Mouse (Mus musculus) midbrain, embryonic 16.5 days (tissue): ENCODE measurements around the gene Ruvbl2. TPM values are rescaled to one million over a fixed set of nuclear protein-coding genes. Genes with fewer than 3 reads are reported as not detected.

Source experiments
- ATAC-seq: fragments of 200-750 bp; cut with Nextera tagmentation; 2 replicates; pipeline ENCODE4 v1.8.0; 2017; ENCODE audit warnings: moderate TSS enrichment
- H3K27ac ChIP-seq: fragments of 300-500 bp; sonication (generic); 2 replicates; pipeline ENCODE4 v1.5.1; 2014; ENCODE audit warnings: mild to moderate bottlenecking, low read length, mixed read lengths
- H3K27me3 ChIP-seq: fragments of 300-500 bp; sonication (generic); 2 replicates; pipeline ENCODE4 v1.6.1; 2014; ENCODE audit warnings: low read depth, low read length, mixed read lengths; ENCODE audit not compliant: control insufficient read depth, insufficient read depth
- H3K36me3 ChIP-seq: fragments of 300-500 bp; sonication (generic); 2 replicates; pipeline ENCODE4 v1.6.1; 2014; ENCODE audit warnings: mild to moderate bottlenecking, low read length, moderate library complexity, mixed read lengths; ENCODE audit not compliant: control insufficient read depth, insufficient read depth
- H3K4me1 ChIP-seq: fragments of 300-500 bp; sonication (generic); 2 replicates; pipeline ENCODE4 v1.6.1; 2014; ENCODE audit warnings: mild to moderate bottlenecking, low read length, mixed read lengths; ENCODE audit not compliant: control insufficient read depth, insufficient read depth
- H3K4me2 ChIP-seq: fragments of 300-500 bp; sonication (generic); 2 replicates; pipeline ENCODE4 v1.6.1; 2014; ENCODE audit warnings: mild to moderate bottlenecking, low read length, mixed read lengths
- H3K4me3 ChIP-seq: fragments of 300-500 bp; sonication (generic); 2 replicates; pipeline ENCODE4 v1.5.1; 2014; ENCODE audit warnings: low read depth, mild to moderate bottlenecking, low read length, moderate library complexity, mixed read lengths
- H3K9ac ChIP-seq: fragments of 300-500 bp; sonication (generic); 2 replicates; pipeline ENCODE4 v1.6.1; 2014; ENCODE audit warnings: low read depth, low read length, mixed read lengths
- H3K9me3 ChIP-seq: fragments of 300-500 bp; sonication (generic); replicated peaks from 2 replicates; pipeline ENCODE4 v1.6.1; 2014; ENCODE audit warnings: mild to moderate bottlenecking, low read length, mixed read lengths; ENCODE audit not compliant: control insufficient read depth, poor library complexity, severe bottlenecking
- WGBS: fragments of 180-500 bp; shearing (Covaris S2); extraction: QIAGEN DNeasy Blood & Tissue Kit; methylation state at CpG from one replicate; pipeline ENCODE4 v1.1.7; 2014; 5-methylcytosine and 5-hydroxymethylcytosine counted together
- polyA plus RNA-seq: library from polyadenylated mRNA; unstranded; fragments of >200 nt; fragmentation: Nextera tagmentation; extraction: Ambion mirVana; gene quantifications from 2 replicates; pipeline ENCODE4 v1.2.1, GENCODE M21; 2015

Gene Ruvbl2
- polyA plus RNA-seq, 1 experiment from 2014 or later = 103 TPM

DNA sequence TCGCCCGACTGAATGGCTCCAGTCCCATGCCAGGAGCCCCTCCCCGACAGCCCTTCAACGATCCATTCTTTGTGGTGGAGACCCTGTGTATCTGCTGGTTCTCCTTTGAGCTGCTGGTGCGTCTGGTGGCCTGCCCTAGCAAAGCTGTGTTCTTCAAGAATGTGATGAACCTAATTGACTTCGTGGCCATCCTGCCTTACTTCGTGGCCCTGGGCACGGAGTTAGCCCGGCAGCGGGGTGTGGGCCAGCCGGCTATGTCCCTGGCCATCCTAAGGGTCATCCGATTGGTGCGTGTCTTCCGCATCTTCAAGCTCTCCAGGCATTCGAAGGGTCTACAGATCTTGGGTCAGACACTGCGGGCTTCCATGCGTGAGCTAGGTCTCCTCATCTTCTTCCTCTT, 28.9 kb downstream of the Ruvbl2 start:
- Histone ChIP-seq H3K9me3 (no peaks in the 10 kb centered on the region), H3K4me2 (no peak overlapping the region), H3K27me3 (peaks cover 84% of the 10 kb centered on the region), H3K36me3 (no peaks in the 10 kb centered on the region), H3K4me1 (peaks cover 9% of the 10 kb centered on the region), H3K9ac (no peak overlapping the region), H3K4me3 (no peak overlapping the region), H3K27ac (no peak overlapping the region)
- 88% methylated on average over 17 of the region's 17 CpGs for WGBS
- no peak for ATAC-seq

DNA sequence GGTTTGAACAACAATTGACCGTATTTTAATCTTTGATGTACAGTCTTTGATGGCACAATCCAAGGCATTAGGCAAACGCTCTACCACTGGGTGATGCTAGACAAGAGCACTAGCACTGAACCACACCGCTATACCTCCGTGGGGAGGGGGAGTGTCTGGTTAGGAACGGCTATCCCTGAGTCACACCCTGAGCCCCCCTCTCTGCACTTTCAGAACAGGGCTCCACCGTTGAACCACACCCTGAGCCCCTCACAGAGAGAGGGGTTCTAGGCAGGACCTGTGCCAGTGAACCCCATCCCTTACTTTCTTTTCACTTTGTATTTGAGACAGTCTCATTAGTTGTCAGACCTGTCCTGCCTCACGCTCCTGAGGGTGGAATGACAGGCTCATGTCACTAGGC, 29.5 kb downstream of the Ruvbl2 start:
- Histone ChIP-seq H3K27me3 (peaks cover 78% of the 10 kb centered on the region), H3K36me3 (no peaks in the 10 kb centered on the region), H3K4me2 (no peak overlapping the region), H3K4me1 (peaks cover 4% of the 10 kb centered on the region), H3K9ac (no peak overlapping the region), H3K27ac (no peak overlapping the region), H3K4me3 (no peak overlapping the region), H3K9me3 (no peaks in the 10 kb centered on the region)
- ATAC-seq = no peak
- 67% methylated on average over 7 of the region's 7 CpGs for WGBS

DNA sequence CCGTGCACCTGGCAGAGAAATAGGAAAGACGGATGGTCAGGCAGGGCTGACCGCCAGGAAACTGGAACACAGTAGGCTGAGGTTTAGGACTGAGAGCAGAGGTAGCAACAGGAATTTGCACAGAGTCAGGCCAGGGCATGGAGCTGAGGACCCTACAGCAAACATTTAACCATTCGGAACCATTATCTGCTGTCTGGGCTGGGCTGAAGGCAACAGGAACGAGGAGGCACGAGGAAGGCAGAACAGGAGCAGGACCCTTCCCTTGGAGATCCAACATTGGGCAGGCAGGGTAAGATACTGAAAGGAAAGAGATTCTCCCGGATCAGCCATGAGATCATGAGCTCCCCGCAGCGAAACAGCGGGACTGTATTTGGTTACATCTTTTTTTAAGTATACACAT, 30.1 kb downstream of the Ruvbl2 start:
- H3K27me3 ChIP-seq = peaks cover 74% of the 10 kb centered on the region
- ATAC-seq = no peak
- H3K9ac ChIP-seq = no peak overlapping the region
- H3K27ac ChIP-seq = no peak overlapping the region
- WGBS = 85% methylated on average over 10 of the region's 10 CpGs
- no peaks in the 10 kb centered on the region for H3K36me3 ChIP-seq
- no peak overlapping the region for H3K4me2 ChIP-seq
- no peak overlapping the region for H3K4me3 ChIP-seq
- no peaks in the 10 kb centered on the region for H3K9me3 ChIP-seq
- peaks cover 2% of the 10 kb centered on the region; the same call in 1 of the 2 replicates for H3K4me1 ChIP-seq

DNA sequence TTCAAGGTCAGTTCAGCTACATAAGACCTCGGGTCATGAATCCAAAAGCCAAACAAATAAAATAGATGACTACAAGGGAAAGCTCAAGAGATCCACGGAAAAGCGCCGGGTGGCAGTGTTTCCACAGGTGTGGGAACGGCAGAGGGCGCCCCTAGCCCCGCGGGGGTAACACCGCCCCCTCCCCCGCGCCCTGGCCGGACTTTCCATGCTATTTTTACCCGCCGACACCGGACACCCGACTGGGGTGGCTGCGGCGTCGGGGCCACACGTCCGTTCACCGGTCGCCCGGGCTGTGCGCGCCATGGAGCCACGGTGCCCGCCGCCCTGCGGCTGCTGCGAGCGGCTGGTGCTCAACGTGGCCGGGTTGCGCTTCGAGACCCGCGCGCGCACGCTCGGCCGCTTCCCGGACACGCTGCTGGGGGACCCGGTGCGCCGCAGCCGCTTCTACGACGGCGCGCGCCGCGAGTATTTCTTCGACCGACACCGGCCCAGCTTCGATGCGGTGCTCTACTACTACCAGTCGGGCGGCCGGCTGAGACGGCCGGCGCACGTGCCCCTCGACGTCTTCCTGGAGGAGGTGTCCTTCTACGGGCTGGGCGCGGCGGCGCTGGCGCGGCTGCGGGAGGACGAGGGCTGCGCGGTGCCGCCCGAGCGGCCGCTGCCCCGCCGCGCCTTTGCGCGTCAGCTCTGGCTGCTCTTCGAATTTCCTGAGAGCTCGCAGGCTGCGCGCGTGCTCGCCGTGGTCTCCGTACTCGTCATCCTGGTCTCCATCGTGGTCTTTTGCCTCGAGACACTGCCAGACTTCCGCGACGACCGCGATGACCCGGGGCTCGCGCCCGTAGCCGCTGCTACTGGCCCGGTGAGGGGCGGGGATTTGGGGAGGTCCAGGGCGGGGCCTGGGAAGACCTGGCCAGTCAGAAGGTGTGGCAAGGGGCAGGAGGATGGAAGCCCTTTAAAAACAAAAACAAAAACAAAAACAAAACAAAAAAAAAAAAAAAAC, 31.4 kb downstream of the Ruvbl2 start:
- 0 out of 2 replicates have a peak overlapping the region, but pooled peaks have one; percentile 14 for H3K9ac ChIP-seq

DNA sequence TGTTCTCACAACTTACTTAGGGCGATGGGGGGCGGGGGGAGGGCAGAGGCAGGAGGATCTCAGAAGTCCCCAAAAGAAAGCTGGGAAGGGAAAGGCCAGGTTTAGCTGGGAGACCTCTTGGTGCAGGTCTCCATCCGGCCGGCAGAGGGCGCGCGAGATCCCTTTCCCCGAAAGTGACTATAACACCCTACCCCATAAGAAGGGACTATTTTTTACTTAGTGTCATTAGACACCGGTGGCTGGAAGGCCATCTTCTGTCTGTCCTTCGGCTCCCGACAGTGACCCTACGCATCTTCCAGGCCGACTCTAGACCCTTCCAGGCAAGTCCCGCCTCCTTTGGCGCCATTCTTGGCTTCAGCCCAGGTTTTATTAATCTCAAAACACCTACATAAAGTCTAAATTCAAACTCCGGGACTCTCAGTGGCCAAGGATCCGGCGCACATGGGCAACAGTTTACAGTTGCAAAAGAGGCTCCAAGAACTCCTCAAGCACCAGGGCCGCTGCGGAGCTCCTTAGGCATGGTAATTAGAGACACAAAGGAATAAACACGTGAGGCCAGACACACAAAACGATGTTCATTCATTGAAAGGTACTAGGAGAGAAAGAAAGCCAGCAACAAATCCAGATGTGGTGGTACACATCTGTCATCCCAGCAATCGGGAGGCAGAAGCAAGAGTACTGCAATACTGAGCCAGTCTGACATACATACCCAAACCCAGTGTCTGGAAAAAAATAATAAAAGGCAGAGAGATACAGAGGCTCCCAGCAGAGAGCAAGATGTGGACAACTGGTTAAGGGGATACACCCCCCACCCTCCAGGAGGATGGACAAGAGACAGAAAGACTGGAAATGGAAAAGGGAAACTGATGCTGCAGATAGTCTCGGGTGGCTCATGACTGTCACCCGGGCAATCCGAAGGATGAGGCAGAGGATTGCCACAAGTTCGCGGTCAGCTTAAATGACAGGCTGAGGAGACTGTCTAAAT, 32.5 kb downstream of the Ruvbl2 start, which contains the start of gene Kcna7:
TSS of gene Kcna7 (plus strand) at position 563 of the 985 bp plus-strand sequence.
- peaks cover 55% of the 10 kb centered on the region for H3K27me3 ChIP-seq
- H3K4me1 ChIP-seq = peaks cover 2% of the 10 kb centered on the region; the same call in 1 of the 2 replicates
- peak within 1 kb of the TSS; percentile 38 for H3K4me3 ChIP-seq
- no peaks in the 10 kb centered on the region for H3K36me3 ChIP-seq
- 12% methylated on average over 28 of the region's 28 CpGs for WGBS
- no peak for ATAC-seq
- H3K4me2 ChIP-seq = peak within 1 kb of the TSS; percentile 55
- no peak within 1 kb of the TSS for H3K9ac ChIP-seq
- H3K27ac ChIP-seq = no peak within 1 kb of the TSS
- no peaks in the 10 kb centered on the region for H3K9me3 ChIP-seq

More for the DNA sequence above, 31.4 kb downstream of the Ruvbl2 start:
- Histone ChIP-seq H3K4me1 (peaks cover 2% of the 10 kb centered on the region; the same call in 1 of the 2 replicates), H3K9me3 (no peaks in the 10 kb centered on the region), H3K27me3 (peaks cover 64% of the 10 kb centered on the region), H3K36me3 (no peaks in the 10 kb centered on the region), H3K4me3 (peak overlapping the region; percentile 38), H3K4me2 (peak overlapping the region; percentile 55), H3K27ac (no peak overlapping the region)
- ATAC-seq = no peak
- WGBS = 2% methylated on average over 112 of the region's 114 CpGs

DNA sequence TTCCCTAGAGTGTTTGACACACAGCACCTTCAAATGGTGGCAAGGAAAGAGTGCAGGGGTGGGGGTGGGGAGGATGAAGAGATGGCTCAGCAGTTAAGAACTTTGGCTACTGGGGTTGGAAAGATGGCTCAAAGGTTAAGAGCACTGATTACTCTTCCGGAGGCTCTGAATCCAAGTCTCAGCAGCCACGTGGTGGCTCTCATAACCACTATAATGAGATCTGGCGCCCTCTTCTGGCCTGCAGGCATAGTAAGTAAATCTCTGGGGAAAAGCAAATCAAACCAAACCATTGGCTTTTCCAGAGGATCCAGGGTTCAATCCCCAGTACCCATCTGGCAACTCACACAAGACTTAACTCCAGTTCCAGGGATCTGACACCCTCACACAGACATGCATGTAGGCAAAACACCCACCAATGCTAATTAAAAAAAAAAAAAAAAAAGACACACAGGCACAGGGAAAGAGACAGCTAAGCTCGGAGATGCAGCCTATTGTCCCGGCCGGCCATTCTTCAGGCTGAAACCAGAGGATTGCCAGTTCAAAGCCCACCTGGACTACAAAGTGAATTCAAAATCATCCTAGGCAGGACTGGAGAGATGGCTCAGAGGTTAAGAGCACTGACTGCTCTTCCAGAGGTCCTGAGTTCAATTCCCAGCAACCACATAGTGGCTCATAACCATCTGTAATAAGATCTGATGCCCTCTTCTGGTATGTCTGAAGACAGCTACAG, 34.2 kb downstream of the Ruvbl2 start:
- peaks cover 2% of the 10 kb centered on the region; the same call in 1 of the 2 replicates for H3K4me1 ChIP-seq
- peaks cover 38% of the 10 kb centered on the region for H3K27me3 ChIP-seq
- no peak overlapping the region for H3K27ac ChIP-seq
- ATAC-seq = no peak
- no peaks in the 10 kb centered on the region for H3K9me3 ChIP-seq
- no peak overlapping the region for H3K4me3 ChIP-seq
- H3K4me2 ChIP-seq = no peak overlapping the region
- no peak overlapping the region for H3K9ac ChIP-seq
- WGBS = 44% methylated on average over 6 of the region's 6 CpGs
- H3K36me3 ChIP-seq = no peaks in the 10 kb centered on the region

DNA sequence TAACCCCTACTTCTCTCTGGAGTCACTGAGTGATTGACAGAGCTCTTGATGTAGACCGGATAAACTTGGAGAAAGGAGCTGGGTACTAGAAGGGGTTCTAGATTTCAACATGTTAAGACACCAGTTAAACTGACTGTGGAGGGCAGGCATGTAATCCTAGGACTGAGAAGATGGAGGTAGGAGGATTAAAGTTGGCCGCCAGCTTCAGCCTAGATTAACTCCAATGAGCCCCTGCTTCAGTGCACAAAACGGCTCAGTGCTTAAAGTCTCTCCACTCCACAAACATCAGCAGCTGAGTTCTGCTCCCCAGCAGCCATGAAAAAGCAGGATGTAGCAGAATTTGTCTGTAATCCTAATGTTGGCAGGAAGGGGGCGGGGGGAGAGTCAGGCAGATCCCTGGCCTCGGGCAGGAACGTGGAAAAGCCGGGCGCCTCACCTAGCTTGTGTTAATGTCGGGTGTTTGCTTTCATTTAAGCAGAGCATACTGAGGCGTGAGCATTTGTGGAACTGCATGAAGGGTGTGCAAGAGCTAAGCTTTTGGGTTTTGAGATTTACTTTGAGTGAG, 36.3 kb downstream of the Ruvbl2 start:
- Histone ChIP-seq H3K9me3 (no peaks in the 10 kb centered on the region), H3K4me3 (no peak overlapping the region), H3K4me2 (no peak overlapping the region), H3K27me3 (peaks cover 19% of the 10 kb centered on the region), H3K4me1 (peaks cover under 1% of the 10 kb centered on the region; the same call in 1 of the 2 replicates), H3K27ac (no peak overlapping the region), H3K36me3 (no peaks in the 10 kb centered on the region), H3K9ac (no peak overlapping the region)
- ATAC-seq = no peak
- WGBS = 69% methylated on average over 10 of the region's 10 CpGs

DNA sequence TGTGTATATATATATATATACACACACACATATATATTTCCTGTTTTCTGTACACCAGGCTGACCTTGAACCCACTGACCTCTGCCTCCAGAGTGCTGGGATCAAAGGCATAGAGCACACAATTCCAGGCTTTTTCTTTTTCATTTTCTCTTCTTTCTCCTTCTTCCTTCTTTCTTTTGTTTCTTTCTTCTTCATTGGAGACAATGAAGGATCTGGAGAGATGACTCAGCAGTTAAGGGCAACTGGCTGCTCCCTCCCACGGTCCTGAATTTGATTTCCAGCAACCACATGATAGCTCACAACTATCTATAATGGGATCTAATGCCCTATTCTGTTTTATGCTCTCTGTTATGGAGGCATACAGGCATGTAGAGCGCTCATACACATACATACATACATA, 41.1 kb downstream of the Ruvbl2 start:
- Histone ChIP-seq H3K9ac (no peak overlapping the region), H3K4me1 (peaks cover 20% of the 10 kb centered on the region), H3K4me2 (no peak overlapping the region), H3K36me3 (peaks cover 1% of the 10 kb centered on the region; the same call in 1 of the 2 replicates), H3K9me3 (no peaks in the 10 kb centered on the region), H3K4me3 (no peak overlapping the region), H3K27me3 (no peaks in the 10 kb centered on the region), H3K27ac (no peak overlapping the region)
- WGBS = 75% methylated on average over 2 of the region's 2 CpGs
- no peak for ATAC-seq
